Mouse (Mus musculus): ENCODE measurements around the gene Kif13a. TPM values are rescaled to one million over a fixed set of nuclear protein-coding genes. Genes with fewer than 3 reads are reported as not detected.

Kif13a gene
- polyA plus RNA-seq, 1 experiment from 2014 or later, result 22.0 TPM

- peaks cover 3% of the 10 kb centered on the region; the same call in 1 of the 2 replicates for H3K9me3 ChIP-seq
- no peak for ATAC-seq (ENCODE audit: low FRiP score, low read depth)
- H3K4me2 ChIP-seq (replicated peaks), result no peak overlapping the region
- H3K36me3 ChIP-seq, result peaks cover 14% of the 10 kb centered on the region; the same call in 1 of the 2 replicates
- H3K27me3 ChIP-seq, result no peaks in the 10 kb centered on the region
- no peak overlapping the region for H3K9ac ChIP-seq (replicated peaks)
- H3K4me1 ChIP-seq, result peaks cover 8% of the 10 kb centered on the region
- 94% methylated on average over 11 of the region's 11 CpGs for WGBS
- H3K4me3 ChIP-seq, result no peak overlapping the region
- H3K27ac ChIP-seq (replicated peaks), result no peak overlapping the region
Observed at GRCm38 (mm10) chr13:46900870-46901555, 28.7 kb downstream of the Kif13a start.

DNA sequence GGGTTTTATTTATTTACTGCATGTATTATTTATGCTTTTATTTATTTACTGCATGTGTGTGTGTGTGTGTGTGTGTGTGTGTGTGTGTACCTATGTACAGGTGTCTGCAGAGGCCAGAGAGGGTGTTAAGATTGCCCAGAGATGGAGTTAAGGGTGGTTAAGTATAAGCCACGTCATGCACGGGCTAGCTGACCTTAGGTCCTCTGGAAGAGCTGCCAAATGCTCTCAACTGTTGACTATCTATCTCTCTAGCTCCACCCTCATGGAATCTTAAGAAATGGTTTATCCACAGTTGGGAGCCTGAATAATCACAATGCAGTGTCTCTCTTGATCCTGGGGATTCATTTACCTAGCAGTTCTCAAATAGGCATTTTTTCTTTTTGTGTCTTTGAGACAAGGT, 30.8 kb downstream of the Kif13a start:
- Histone ChIP-seq H3K27me3 (no peaks in the 10 kb centered on the region), H3K36me3 (peaks cover 14% of the 10 kb centered on the region; the same call in 1 of the 2 replicates), H3K4me1 (peaks cover 8% of the 10 kb centered on the region), H3K4me3 (no peak overlapping the region), H3K27ac (replicated peaks) (peak overlapping the region; percentile 32), H3K4me2 (replicated peaks) (no peak overlapping the region), H3K9ac (replicated peaks) (no peak overlapping the region), H3K9me3 (peaks cover 3% of the 10 kb centered on the region; the same call in 1 of the 2 replicates)
- ATAC-seq (ENCODE audit: low FRiP score, low read depth), result no peak
- 52% methylated on average over 2 of the region's 2 CpGs for WGBS

- no peak for ATAC-seq (ENCODE audit: low FRiP score, low read depth)
- peaks cover 8% of the 10 kb centered on the region for H3K4me1 ChIP-seq
- peak overlapping the region; percentile 32 for H3K27ac ChIP-seq (replicated peaks)
- H3K27me3 ChIP-seq, result no peaks in the 10 kb centered on the region
- H3K4me3 ChIP-seq, result no peak overlapping the region
- peaks cover 13% of the 10 kb centered on the region; the same call in 1 of the 2 replicates for H3K36me3 ChIP-seq
- peaks cover 3% of the 10 kb centered on the region; the same call in 1 of the 2 replicates for H3K9me3 ChIP-seq
- H3K9ac ChIP-seq (replicated peaks), result no peak overlapping the region
- H3K4me2 ChIP-seq (replicated peaks), result 0 out of 2 replicates have a peak overlapping the region, but pooled peaks have one; percentile 4
- 45% methylated on average over 11 of the region's 11 CpGs for WGBS
Observed at GRCm38 (mm10) chr13:46898411-46898810, 31.3 kb downstream of the Kif13a start.

GRCm38 (mm10) chr13:46892380-46892779, 37.3 kb downstream of the Kif13a start:
- no peak overlapping the region for H3K27ac ChIP-seq (replicated peaks)
- H3K9me3 ChIP-seq, result no peaks in the 10 kb centered on the region
- no peak overlapping the region for H3K4me3 ChIP-seq
- no peaks in the 10 kb centered on the region; the same call in 1 of the 2 replicates for H3K4me1 ChIP-seq
- 57% methylated on average over 4 of the region's 4 CpGs for WGBS
- no peak overlapping the region for H3K9ac ChIP-seq (replicated peaks)
- H3K36me3 ChIP-seq, result no peaks in the 10 kb centered on the region
- H3K4me2 ChIP-seq (replicated peaks), result no peak overlapping the region
- no peaks in the 10 kb centered on the region for H3K27me3 ChIP-seq
- ATAC-seq (ENCODE audit: low FRiP score, low read depth), result no peak

- Histone ChIP-seq H3K4me2 (replicated peaks) (no peak overlapping the region), H3K4me1 (no peaks in the 10 kb centered on the region; the same call in 1 of the 2 replicates), H3K9ac (replicated peaks) (no peak overlapping the region), H3K4me3 (no peak overlapping the region), H3K27me3 (no peaks in the 10 kb centered on the region), H3K36me3 (no peaks in the 10 kb centered on the region), H3K27ac (replicated peaks) (no peak overlapping the region), H3K9me3 (no peaks in the 10 kb centered on the region)
- ATAC-seq (ENCODE audit: low FRiP score, low read depth), result no peak
- WGBS, result 92% methylated on average over 12 of the region's 12 CpGs
Observed at GRCm38 (mm10) chr13:46888150-46888683, 41.5 kb downstream of the Kif13a start.

DNA sequence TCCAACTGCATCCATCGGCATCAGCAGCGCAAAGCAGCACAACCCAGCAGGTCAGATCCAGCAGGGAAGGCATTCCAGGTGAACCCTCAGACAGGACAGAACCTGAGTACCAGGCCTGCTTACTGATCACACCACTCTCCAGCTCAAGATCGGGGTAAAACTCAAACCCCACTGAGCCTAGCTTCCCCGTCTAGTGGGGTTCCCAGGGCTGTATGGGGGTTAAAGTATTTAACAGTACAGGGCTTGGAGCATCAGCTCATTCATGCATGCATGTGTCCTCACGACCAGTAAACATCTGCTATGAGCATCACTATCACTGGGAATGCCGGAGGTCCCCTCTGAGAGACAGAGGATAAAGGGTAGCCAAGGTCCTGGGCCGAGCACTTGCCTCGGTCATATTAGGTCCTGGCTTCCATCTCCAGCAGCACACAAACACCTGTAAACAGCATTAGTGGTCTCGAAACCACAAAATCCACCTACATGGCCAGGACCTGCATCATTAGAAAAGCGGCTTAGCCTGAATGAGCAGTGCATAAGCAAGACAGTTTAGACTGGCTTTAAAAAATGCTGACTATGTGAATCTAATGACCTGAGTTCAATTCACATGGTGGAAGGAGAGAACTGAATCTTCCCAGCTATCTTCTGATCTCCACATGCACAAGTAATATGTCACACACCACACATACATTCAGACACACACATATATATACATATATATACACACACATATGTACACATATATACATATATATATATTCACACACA, 43.0 kb downstream of the Kif13a start:
- H3K27me3 ChIP-seq, result no peaks in the 10 kb centered on the region
- 93% methylated on average over 10 of the region's 10 CpGs for WGBS
- no peak overlapping the region for H3K27ac ChIP-seq (replicated peaks)
- no peaks in the 10 kb centered on the region for H3K9me3 ChIP-seq
- no peak overlapping the region for H3K9ac ChIP-seq (replicated peaks)
- no peaks in the 10 kb centered on the region for H3K4me1 ChIP-seq
- H3K4me2 ChIP-seq (replicated peaks), result no peak overlapping the region
- H3K36me3 ChIP-seq, result no peaks in the 10 kb centered on the region
- no peak overlapping the region for H3K4me3 ChIP-seq
- ATAC-seq (ENCODE audit: low FRiP score, low read depth), result no peak

GRCm38 (mm10) chr13:46885759-46886060, 44.0 kb downstream of the Kif13a start:
- Histone ChIP-seq H3K4me3 (no peak overlapping the region), H3K36me3 (no peaks in the 10 kb centered on the region), H3K9me3 (no peaks in the 10 kb centered on the region), H3K4me1 (no peaks in the 10 kb centered on the region), H3K27me3 (no peaks in the 10 kb centered on the region), H3K9ac (replicated peaks) (no peak overlapping the region), H3K27ac (replicated peaks) (no peak overlapping the region), H3K4me2 (replicated peaks) (no peak overlapping the region)
- WGBS, result 80% methylated on average over 5 of the region's 5 CpGs
- no peak for ATAC-seq (ENCODE audit: low FRiP score, low read depth)

GRCm38 (mm10) chr13:46884898-46885758, 44.5 kb downstream of the Kif13a start:
- no peaks in the 10 kb centered on the region for H3K9me3 ChIP-seq
- H3K4me2 ChIP-seq (replicated peaks), result no peak overlapping the region
- no peak for ATAC-seq (ENCODE audit: low FRiP score, low read depth)
- no peak overlapping the region for H3K4me3 ChIP-seq
- no peaks in the 10 kb centered on the region for H3K36me3 ChIP-seq
- H3K27ac ChIP-seq (replicated peaks), result no peak overlapping the region
- H3K9ac ChIP-seq (replicated peaks), result no peak overlapping the region
- no peaks in the 10 kb centered on the region for H3K4me1 ChIP-seq
- H3K27me3 ChIP-seq, result no peaks in the 10 kb centered on the region
- 84% methylated on average over 26 of the region's 26 CpGs for WGBS

DNA sequence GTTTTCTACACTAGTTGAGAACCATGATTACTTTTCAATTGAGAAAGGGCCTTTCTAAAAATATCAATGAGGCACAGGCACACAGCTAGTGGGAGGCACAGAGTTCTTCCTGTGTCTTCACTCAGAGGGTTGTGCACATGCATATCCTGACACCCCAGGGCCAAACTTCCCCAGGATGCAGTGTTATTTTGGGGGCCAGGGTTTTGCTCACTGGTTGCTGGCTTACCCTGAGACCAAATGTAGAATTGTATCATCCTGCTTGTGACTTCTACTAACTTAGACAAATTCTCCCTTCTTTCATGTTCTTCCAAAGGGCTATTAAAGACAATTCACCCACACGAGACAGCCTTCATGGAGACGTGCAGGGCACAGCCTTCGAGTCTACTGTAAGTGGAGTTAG, 45.7 kb downstream of the Kif13a start:
- no peaks in the 10 kb centered on the region for H3K27me3 ChIP-seq
- WGBS, result 93% methylated on average over 3 of the region's 3 CpGs
- ATAC-seq (ENCODE audit: low FRiP score, low read depth), result no peak
- H3K9me3 ChIP-seq, result no peaks in the 10 kb centered on the region
- H3K27ac ChIP-seq (replicated peaks), result no peak overlapping the region
- H3K9ac ChIP-seq (replicated peaks), result no peak overlapping the region
- no peaks in the 10 kb centered on the region for H3K36me3 ChIP-seq
- no peak overlapping the region for H3K4me3 ChIP-seq
- no peak overlapping the region for H3K4me2 ChIP-seq (replicated peaks)
- no peaks in the 10 kb centered on the region for H3K4me1 ChIP-seq

DNA sequence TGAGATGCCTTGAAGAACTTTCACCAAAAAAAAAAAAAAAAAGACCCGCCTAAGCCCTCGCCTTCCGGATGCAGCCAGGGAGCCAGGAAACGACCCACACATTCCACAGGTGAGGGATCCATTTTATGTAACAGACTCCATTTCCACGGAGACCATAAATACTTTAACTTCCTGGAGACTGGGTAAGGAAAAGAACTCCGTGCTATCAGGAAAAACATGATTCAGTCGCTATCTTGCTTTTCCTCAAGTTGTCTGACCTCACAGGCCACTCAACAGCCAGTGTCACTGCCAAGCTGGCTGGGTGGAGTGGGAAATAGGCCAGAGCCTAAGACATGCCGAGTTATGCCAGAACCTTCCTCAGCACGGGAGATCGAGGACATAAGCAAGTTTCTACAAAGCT, 46.3 kb downstream of the Kif13a start:
- no peak for ATAC-seq (ENCODE audit: low FRiP score, low read depth)
- H3K4me1 ChIP-seq, result no peaks in the 10 kb centered on the region

DNA sequence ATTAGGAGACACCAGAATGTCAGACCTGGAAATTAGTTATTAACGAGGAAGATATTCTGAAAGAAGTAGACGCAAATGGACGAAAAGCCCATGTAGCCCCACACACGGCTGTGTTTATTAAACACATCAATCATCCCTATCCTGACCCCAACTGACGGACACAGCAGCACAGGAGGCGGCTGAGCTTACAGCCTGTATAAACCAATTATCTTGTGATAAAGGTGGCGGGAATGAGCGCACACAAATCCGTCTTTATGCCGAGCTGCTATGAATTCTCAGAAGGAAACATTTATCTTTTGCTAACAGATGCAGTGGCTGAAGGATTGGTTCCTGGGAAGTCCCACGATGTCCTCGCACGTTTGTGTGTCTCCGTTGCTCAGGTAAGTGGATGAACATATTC, 48.9 kb downstream of the Kif13a start:
- H3K4me1 ChIP-seq, result no peaks in the 10 kb centered on the region
- H3K27ac ChIP-seq (replicated peaks), result peak overlapping the region; percentile 20; the same call in 1 of the 2 replicates
- H3K9ac ChIP-seq (replicated peaks), result no peak overlapping the region
- no peak overlapping the region for H3K4me3 ChIP-seq
- H3K4me2 ChIP-seq (replicated peaks), result no peak overlapping the region
- 67% methylated on average over 14 of the region's 14 CpGs for WGBS
- no peak for ATAC-seq (ENCODE audit: low FRiP score, low read depth)
- no peaks in the 10 kb centered on the region for H3K9me3 ChIP-seq
- no peaks in the 10 kb centered on the region for H3K36me3 ChIP-seq
- H3K27me3 ChIP-seq, result no peaks in the 10 kb centered on the region

More for the DNA sequence above, 46.3 kb downstream of the Kif13a start:
- H3K27ac ChIP-seq (replicated peaks), result no peak overlapping the region
- no peak overlapping the region for H3K9ac ChIP-seq (replicated peaks)
- no peaks in the 10 kb centered on the region for H3K27me3 ChIP-seq
- no peak overlapping the region for H3K4me3 ChIP-seq
- 86% methylated on average over 10 of the region's 10 CpGs for WGBS
- no peak overlapping the region for H3K4me2 ChIP-seq (replicated peaks)
- no peaks in the 10 kb centered on the region for H3K36me3 ChIP-seq
- no peaks in the 10 kb centered on the region for H3K9me3 ChIP-seq

All from midbrain, embryonic 12.5 days (tissue).